Mouse (Mus musculus): ENCODE measurements around the gene Ipo9.

- TF ChIP-seq CTCF (IDR thresholded peaks at IDR 0.05; ENCODE audit: low read depth) (no peak), EP300 (IDR thresholded peaks at IDR 0.05; ENCODE audit: low read depth) (no peak)
Measured at GRCm38 (mm10) chr1:135412130-135412529, 18.2 kb downstream of the Ipo9 start.

Measured in liver, embryonic 14.5 days (tissue).